Comparison of ENCODE assay signal across 8 mouse cellular contexts in genomic region chr7:83884021-83884658, GRCm38 (mm10). TPM values are rescaled to one million over a fixed set of nuclear protein-coding genes. Genes with fewer than 3 reads are reported as not detected.
DNase-seq lines count a peak whose midpoint lies in the region; ATAC-seq and TF ChIP-seq lines count a peak whose summit lies in the region.

Gene Tlnrd1, minus strand, starts transcription at chr7:83884305.
Gene Mesd, plus strand, starts transcription at chr7:83884466.

- peak within 1 kb of the TSS; percentile 79 for H3K4me3 ChIP-seq in ES-Bruce4 (ENCODE audit: low read depth, low read length)
- peak within 1 kb of the TSS; percentile 57 for H3K4me3 ChIP-seq in forebrain, embryonic 14.5 days (ENCODE audit: low read depth, low read length)
- H3K4me3 ChIP-seq in lung, adult 2 months (replicated peaks; ENCODE audit: extremely low read depth, low read depth, low read length) = peak within 1 kb of the TSS; percentile 84

- H3K4me1 ChIP-seq in ES-Bruce4 (ENCODE audit: control insufficient read depth, insufficient read depth, low read length) = no peaks in the 10 kb centered on the region
- peaks cover 23% of the 10 kb centered on the region for H3K4me1 ChIP-seq in forebrain, embryonic 14.5 days (ENCODE audit: control insufficient read depth, insufficient read depth, low read length)
- peaks cover 15% of the 10 kb centered on the region for H3K4me1 ChIP-seq in lung, adult 2 months (ENCODE audit: control insufficient read depth, insufficient read depth, low read length)

- ATAC-seq in cerebellum, adult (ENCODE audit: insufficient number of reproducible peaks, low FRiP score, low TSS enrichment) = peak; percentile 77
- ATAC-seq in forebrain, embryonic 14.5 days = peak; percentile 81
- peak; percentile 85 for ATAC-seq in neutrophil, adult 5-6 weeks (ENCODE audit: extremely low read depth, insufficient number of reproducible peaks, low FRiP score, poor library complexity, severe bottlenecking)

- H3K27me3 ChIP-seq in ES-Bruce4 (ENCODE audit: control insufficient read depth, insufficient read depth, low read length, poor library complexity, severe bottlenecking) = no peaks in the 10 kb centered on the region
- no peaks in the 10 kb centered on the region for H3K27me3 ChIP-seq in forebrain, embryonic 14.5 days (replicated peaks; ENCODE audit: control insufficient read depth, insufficient read depth, low read length)

- WGBS in forebrain, embryonic 14.5 days = 1% methylated on average over 64 of the region's 69 CpGs
- 1% methylated on average over 69 of the region's 69 CpGs for WGBS in lung, adult 2 months

- no peaks in the 10 kb centered on the region for H3K9me3 ChIP-seq in ES-Bruce4 (replicated peaks; ENCODE audit: control insufficient read depth, insufficient read depth, low read length, poor library complexity, severe bottlenecking)
- H3K9me3 ChIP-seq in forebrain, embryonic 14.5 days (replicated peaks; ENCODE audit: control insufficient read depth, low read length) = no peaks in the 10 kb centered on the region

- H3K36me3 ChIP-seq in ES-Bruce4 (ENCODE audit: control insufficient read depth, insufficient read depth, low read length, poor library complexity, severe bottlenecking) = no peaks in the 10 kb centered on the region; the same call in 1 of the 2 replicates
- 0 out of 2 replicates have a peak, but pooled peaks cover 4% of the 10 kb centered on the region for H3K36me3 ChIP-seq in forebrain, embryonic 14.5 days (ENCODE audit: control insufficient read depth, insufficient read depth, low read length)

- H3K9ac ChIP-seq in ES-Bruce4 (ENCODE audit: low read depth, poor library complexity, severe bottlenecking) = peak within 1 kb of the TSS; percentile 89
- H3K9ac ChIP-seq in forebrain, embryonic 14.5 days (ENCODE audit: low read length) = peak within 1 kb of the TSS; percentile 87

- peak within 1 kb of the TSS; percentile 87 for H3K4me2 ChIP-seq in forebrain, embryonic 14.5 days (ENCODE audit: low read length)

- TF ChIP-seq EP300 in ES-Bruce4 (IDR thresholded peaks at IDR 0.05; ENCODE audit: insufficient read depth, low read depth, low read length) = 0 out of 2 replicates have a peak, but pooled peaks have one; percentile 19

- peak; percentile 93 for DNase-seq in forebrain, embryonic 14.5 days (ENCODE audit: low spot score)
- peak; percentile 87 to 89 for DNase-seq in heart, postnatal 14 days
- DNase-seq in layer of hippocampus, adult 18-20 months (ENCODE audit: low spot score in 2 of 2) = peak; percentile 87 to 91
- peak; percentile 92 for DNase-seq in lung, adult 2 months
- DNase-seq in thymus, adult 18-20 months = peak; percentile 82 to 84

- TF ChIP-seq POLR2A in ES-Bruce4 (IDR thresholded peaks at IDR 0.05; ENCODE audit: insufficient read depth, low read length) = peak; percentile 35
- peak; percentile 43; the same call in 1 of the 2 replicates for TF ChIP-seq POLR2A in lung, adult 2 months (IDR thresholded peaks at IDR 0.05; ENCODE audit: borderline replicate concordance, extremely low read depth, low read depth, low read length)

- H3K27ac ChIP-seq in ES-Bruce4 (ENCODE audit: insufficient read depth, low read length) = peak within 1 kb of the TSS; percentile 94
- H3K27ac ChIP-seq in forebrain, embryonic 14.5 days (ENCODE audit: low read depth, low read length) = peak within 1 kb of the TSS; percentile 89

- no peak for TF ChIP-seq CTCF in ES-Bruce4 (IDR thresholded peaks at IDR 0.05; ENCODE audit: low read depth, low read length)
- TF ChIP-seq CTCF in lung, adult 2 months (IDR thresholded peaks at IDR 0.05; ENCODE audit: insufficient read depth, low read length) = no peak

- intact Hi-C loops in heart, postnatal 14 days (cut with DNase I) = loop anchor here (5.0 kb wide), 1 partner anchor 217 kb away; no protein-coding TSS in a partner anchor

RNA-seq across cellular contexts. Expression of gene Tlnrd1, which starts in this region (rescaled TPM):
- 17.8 and 19.4 TPM in 2 replicates for polyA plus RNA-seq in ES-Bruce4 (2011; ENCODE audit: insufficient read depth, insufficient read length, low read depth, missing spikeins)
- 7.3 and 7.6 TPM in 2 replicates for polyA plus RNA-seq in forebrain, embryonic 14.5 days (2014; fragmentation: Nextera tagmentation; extraction: Ambion mirVana)
- total RNA-seq in heart, postnatal 14 days (2021) = 10 to 100 TPM; 13.5 to 14.9 TPM
- 10 to 100 TPM; 21.5 to 23.9 TPM for total RNA-seq in layer of hippocampus, adult 18-20 months (2021)
- polyA plus RNA-seq in lung, adult 2 months (2012; rRNA removed) = 49.2 and 68.8 TPM in 2 replicates
- total RNA-seq in neutrophil, adult 5-6 weeks (2017) = 9.3 and 9.8 TPM in 2 replicates

RNA-seq across cellular contexts. Expression of gene Mesd, which starts in this region (rescaled TPM):
- polyA plus RNA-seq in ES-Bruce4 (2011; ENCODE audit: insufficient read depth, insufficient read length, low read depth, missing spikeins) = 97.8 and 101 TPM in 2 replicates
- 56.2 and 62.8 TPM in 2 replicates for polyA plus RNA-seq in forebrain, embryonic 14.5 days (2014; fragmentation: Nextera tagmentation; extraction: Ambion mirVana)
- 10 to 100 TPM; 41.6 to 47.7 TPM for total RNA-seq in heart, postnatal 14 days (2021)
- total RNA-seq in layer of hippocampus, adult 18-20 months (2021) = 10 to 100 TPM; 65.8 to 68.1 TPM
- 9.2 and 15.0 TPM in 2 replicates for polyA plus RNA-seq in lung, adult 2 months (2012; rRNA removed)
- total RNA-seq in neutrophil, adult 5-6 weeks (2017) = 17.8 and 19.8 TPM in 2 replicates

Comparison
In these comparisons a context has a peak if more than half of its experiments do, and no peak if none do; other contexts are left out.
1. Peak in every context shown above with its lines: DNase-seq, ATAC-seq, H3K4me3 ChIP-seq and H3K27ac ChIP-seq.